Mouse (Mus musculus) mouse trophoblast stem cell (cell line): ENCODE results near the gene 1700020A23Rik.

Experiments used
- in situ Hi-C, 2 experiments: fragments of 300-500 bp; cut with MseI, MboI; formaldehyde crosslinking; loops; 2 replicates in 1 of 2; 3 replicates in 1 of 2; pipeline ENCODE4 v1.15.1; 2025

Gene 1700020A23Rik

GRCm38 (mm10) chr2:130411558-130412495 lies 6.8 kb downstream of the 1700020A23Rik start:
- in situ Hi-C loops, result no loop called here

GRCm38 (mm10) chr2:130412775-130413174 lies 7.7 kb downstream of the 1700020A23Rik start:
- in situ Hi-C loops, result no loop called here

- in situ Hi-C loops, result no loop called here
Measured at GRCm38 (mm10) chr2:130414094-130414856, 9.2 kb downstream of the 1700020A23Rik start.

- in situ Hi-C loops, result no loop called here
Measured at GRCm38 (mm10) chr2:130421781-130422620, 16.9 kb downstream of the 1700020A23Rik start.

GRCm38 (mm10) chr2:130423397-130424125 lies 18.5 kb downstream of the 1700020A23Rik start:
- in situ Hi-C loops, result no loop called here

- in situ Hi-C loops, result no loop called here
Measured at GRCm38 (mm10) chr2:130424126-130424853, 19.2 kb downstream of the 1700020A23Rik start, which contains the start of the genes Vps16 and Pced1a. Gene Vps16, plus strand, starts transcription at chr2:130424339. Gene Pced1a, minus strand, starts transcription at chr2:130424701.

GRCm38 (mm10) chr2:130425112-130425511 lies 20.1 kb downstream of the 1700020A23Rik start:
- in situ Hi-C loops, result no loop called here

- in situ Hi-C loops, result no loop called here
Measured at GRCm38 (mm10) chr2:130429851-130430250, 24.8 kb downstream of the 1700020A23Rik start.

GRCm38 (mm10) chr2:130430484-130430883 lies 25.4 kb downstream of the 1700020A23Rik start:
- in situ Hi-C loops, result no loop called here

GRCm38 (mm10) chr2:130432157-130432556 lies 27.1 kb downstream of the 1700020A23Rik start:
- in situ Hi-C loops, result no loop called here

- in situ Hi-C loops, result no loop called here
Measured at GRCm38 (mm10) chr2:130433152-130433551, 28.1 kb downstream of the 1700020A23Rik start.

- in situ Hi-C loops, result no loop called here
Measured at GRCm38 (mm10) chr2:130436769-130437168, 31.7 kb downstream of the 1700020A23Rik start.

GRCm38 (mm10) chr2:130438861-130439260 lies 33.8 kb downstream of the 1700020A23Rik start:
- in situ Hi-C loops, result no loop called here

GRCm38 (mm10) chr2:130439840-130440480 lies 34.9 kb downstream of the 1700020A23Rik start:
- in situ Hi-C loops, result no loop called here

- in situ Hi-C loops, result no loop called here
Measured at GRCm38 (mm10) chr2:130442162-130442561, 37.1 kb downstream of the 1700020A23Rik start.

- in situ Hi-C loops, result no loop called here
Measured at GRCm38 (mm10) chr2:130448449-130448848, 43.4 kb downstream of the 1700020A23Rik start.

- in situ Hi-C loops, result no loop called here
Measured at GRCm38 (mm10) chr2:130449021-130449793, 44.1 kb downstream of the 1700020A23Rik start.

GRCm38 (mm10) chr2:130449794-130450433 lies 44.9 kb downstream of the 1700020A23Rik start, which contains the start of gene Ptpra:
Gene Ptpra, plus strand, starts transcription at chr2:130450278.
- in situ Hi-C loops, result no loop called here
